Mouse (Mus musculus) intestine, embryonic 16.5 days (tissue): ENCODE results near the gene 4930507D05Rik. TPM values are rescaled to one million over a fixed set of nuclear protein-coding genes. Genes with fewer than 3 reads are reported as not detected.
"Not testable (repeated sequence)": the region's sequence is repeated elsewhere in the genome, so short reads cannot be mapped to it uniquely, and the experiment has no call there.

Experiments
- ATAC-seq: fragments of 200-750 bp; cut with Nextera tagmentation; 2 replicates; pipeline ENCODE4 v1.8.0; 2017; ENCODE audit warnings: moderate TSS enrichment, moderate library complexity
- H3K27ac ChIP-seq: fragments of 300-500 bp; sonication (generic); 2 replicates; pipeline ENCODE4 v1.5.1; 2014; ENCODE audit warnings: mild to moderate bottlenecking, low read length
- H3K27me3 ChIP-seq: fragments of 300-500 bp; sonication (generic); replicated peaks from 2 replicates; pipeline ENCODE4 v1.6.1; 2014; ENCODE audit warnings: low read length, control low read depth, mixed read lengths; ENCODE audit not compliant: control insufficient read depth, insufficient read depth
- H3K36me3 ChIP-seq: fragments of 300-500 bp; sonication (generic); 2 replicates; pipeline ENCODE4 v1.6.1; 2014; ENCODE audit warnings: low read length, control low read depth; ENCODE audit not compliant: control insufficient read depth, insufficient read depth
- H3K4me1 ChIP-seq: fragments of 300-500 bp; sonication (generic); 2 replicates; pipeline ENCODE4 v1.6.1; 2014; ENCODE audit warnings: low read length, control low read depth, mixed read lengths; ENCODE audit not compliant: control insufficient read depth, insufficient read depth
- H3K4me2 ChIP-seq: fragments of 300-500 bp; sonication (generic); 2 replicates; pipeline ENCODE4 v1.6.1; 2014; ENCODE audit warnings: low read depth, low read length, control low read depth
- H3K4me3 ChIP-seq: fragments of 300-500 bp; sonication (generic); 2 replicates; pipeline ENCODE4 v1.5.1; 2014; ENCODE audit warnings: mild to moderate bottlenecking, low read length
- H3K9ac ChIP-seq: fragments of 300-500 bp; sonication (generic); 2 replicates; pipeline ENCODE4 v1.6.1; 2014; ENCODE audit warnings: low read depth, low read length
- H3K9me3 ChIP-seq: fragments of 300-500 bp; sonication (generic); 2 replicates; pipeline ENCODE4 v1.6.1; 2016; ENCODE audit warnings: low read length, control low read depth; ENCODE audit not compliant: control insufficient read depth
- WGBS: fragments of 180-500 bp; shearing (Covaris S2); extraction: QIAGEN DNeasy Blood & Tissue Kit; methylation state at CpG from one replicate; pipeline ENCODE4 v1.1.7; 2014; 5-methylcytosine and 5-hydroxymethylcytosine counted together
- polyA plus RNA-seq: library from polyadenylated mRNA; unstranded; fragments of >200 nt; fragmentation: Nextera tagmentation; extraction: Ambion mirVana; gene quantifications from 2 replicates; pipeline ENCODE4 v1.2.1, GENCODE M21; 2015

4930507D05Rik gene
- polyA plus RNA-seq, 1 experiment from 2014 or later: 0.45 TPM

DNA sequence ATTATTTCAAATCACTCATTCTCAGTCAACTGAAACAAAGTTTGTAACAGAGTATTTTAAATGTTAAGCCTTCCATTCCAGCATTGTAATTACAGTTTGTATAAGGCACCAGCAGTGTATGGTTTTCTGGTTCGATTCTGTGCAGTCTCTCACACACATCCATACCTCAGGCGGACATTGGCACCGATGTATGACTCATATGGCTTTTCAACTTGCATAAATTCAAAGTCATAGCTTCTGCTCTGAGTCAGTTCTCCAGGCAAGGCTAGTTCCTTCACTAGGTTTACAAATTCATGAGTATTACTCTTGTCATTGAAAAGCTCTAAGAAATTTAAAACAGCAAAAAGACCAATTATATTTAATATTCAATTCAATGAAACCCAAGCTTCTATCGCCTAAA, 20.4 kb downstream of the 4930507D05Rik start:
- H3K4me2 ChIP-seq: no peak overlapping the region
- H3K27ac ChIP-seq: no peak overlapping the region
- no peak overlapping the region for H3K9ac ChIP-seq
- H3K36me3 ChIP-seq: no peaks in the 10 kb centered on the region
- no peak overlapping the region for H3K4me3 ChIP-seq
- ATAC-seq: no peak
- H3K9me3 ChIP-seq: no peaks in the 10 kb centered on the region
- H3K4me1 ChIP-seq: no peaks in the 10 kb centered on the region
- H3K27me3 ChIP-seq: no peaks in the 10 kb centered on the region
- WGBS: 90% methylated on average over 4 of the region's 4 CpGs

GRCm38 (mm10) chr10:62471105-62471504, 21.8 kb downstream of the 4930507D05Rik start:
- ATAC-seq: no peak
- Histone ChIP-seq H3K4me3 (no peak overlapping the region), H3K36me3 (no peaks in the 10 kb centered on the region), H3K9me3 (no peaks in the 10 kb centered on the region), H3K4me2 (no peak overlapping the region), H3K27ac (no peak overlapping the region), H3K4me1 (no peaks in the 10 kb centered on the region), H3K27me3 (no peaks in the 10 kb centered on the region), H3K9ac (no peak overlapping the region)
- WGBS: 70% methylated on average over 5 of the region's 5 CpGs

DNA sequence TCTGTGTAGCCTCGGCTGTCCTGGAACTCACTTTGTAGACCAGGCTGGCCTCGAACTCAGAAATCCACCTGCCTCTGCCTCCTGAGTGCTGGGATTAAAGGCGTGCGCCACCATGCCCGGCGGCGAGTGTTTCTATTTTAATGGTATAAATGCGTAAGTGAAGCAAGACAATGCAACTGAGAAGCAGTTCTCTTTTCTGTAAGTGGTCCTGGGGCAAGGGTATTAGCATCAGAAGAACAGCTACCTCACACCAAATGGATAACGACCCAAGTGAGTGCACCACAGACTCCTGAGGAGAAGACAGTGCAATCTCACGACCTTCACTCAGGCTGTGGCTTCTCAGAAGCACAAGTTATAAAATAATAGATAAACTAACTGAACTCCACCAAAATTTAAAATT, 25.7 kb downstream of the 4930507D05Rik start:
- Histone ChIP-seq H3K36me3 (no peaks in the 10 kb centered on the region), H3K27me3 (no peaks in the 10 kb centered on the region), H3K9me3 (no peaks in the 10 kb centered on the region), H3K4me2 (no peak overlapping the region), H3K4me1 (no peaks in the 10 kb centered on the region), H3K9ac (no peak overlapping the region), H3K27ac (no peak overlapping the region), H3K4me3 (no peak overlapping the region)
- 93% methylated on average over 10 of the region's 10 CpGs for WGBS
- no peak for ATAC-seq

DNA sequence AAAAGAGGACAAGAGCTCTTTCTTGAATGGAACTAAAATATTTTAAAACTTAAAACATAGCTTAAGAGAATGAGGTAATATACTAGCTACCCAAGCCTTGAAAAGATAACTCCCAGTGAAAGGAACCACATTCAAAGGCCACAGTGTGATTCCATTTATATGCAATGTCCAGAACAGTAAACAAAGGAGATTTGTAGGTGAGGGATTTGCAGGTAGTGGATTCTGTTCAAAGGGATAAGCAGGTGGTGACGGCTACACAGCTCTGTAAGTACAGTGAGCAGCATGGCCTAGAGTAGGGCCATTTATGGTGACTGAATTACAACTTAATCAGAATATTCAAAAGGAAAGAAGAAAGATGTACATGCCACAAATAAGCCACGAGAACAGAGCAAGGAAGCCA, 27.7 kb downstream of the 4930507D05Rik start:
- Histone ChIP-seq H3K4me2 (no peak overlapping the region), H3K36me3 (no peaks in the 10 kb centered on the region), H3K27ac (no peak overlapping the region), H3K4me1 (no peaks in the 10 kb centered on the region), H3K9ac (no peak overlapping the region), H3K4me3 (no peak overlapping the region), H3K27me3 (no peaks in the 10 kb centered on the region), H3K9me3 (no peaks in the 10 kb centered on the region)
- no peak for ATAC-seq
- 79% methylated on average over 2 of the region's 2 CpGs for WGBS

GRCm38 (mm10) chr10:62481108-62481852, 32.0 kb downstream of the 4930507D05Rik start:
- WGBS: 68% methylated on average over 7 of the region's 7 CpGs
- H3K27ac ChIP-seq: no peak overlapping the region
- H3K9ac ChIP-seq: no peak overlapping the region
- H3K27me3 ChIP-seq: no peaks in the 10 kb centered on the region
- ATAC-seq: no peak
- H3K9me3 ChIP-seq: no peaks in the 10 kb centered on the region
- no peak overlapping the region for H3K4me2 ChIP-seq
- peaks cover 3% of the 10 kb centered on the region; the same call in 1 of the 2 replicates for H3K4me1 ChIP-seq
- no peak overlapping the region for H3K4me3 ChIP-seq
- H3K36me3 ChIP-seq: no peaks in the 10 kb centered on the region

DNA sequence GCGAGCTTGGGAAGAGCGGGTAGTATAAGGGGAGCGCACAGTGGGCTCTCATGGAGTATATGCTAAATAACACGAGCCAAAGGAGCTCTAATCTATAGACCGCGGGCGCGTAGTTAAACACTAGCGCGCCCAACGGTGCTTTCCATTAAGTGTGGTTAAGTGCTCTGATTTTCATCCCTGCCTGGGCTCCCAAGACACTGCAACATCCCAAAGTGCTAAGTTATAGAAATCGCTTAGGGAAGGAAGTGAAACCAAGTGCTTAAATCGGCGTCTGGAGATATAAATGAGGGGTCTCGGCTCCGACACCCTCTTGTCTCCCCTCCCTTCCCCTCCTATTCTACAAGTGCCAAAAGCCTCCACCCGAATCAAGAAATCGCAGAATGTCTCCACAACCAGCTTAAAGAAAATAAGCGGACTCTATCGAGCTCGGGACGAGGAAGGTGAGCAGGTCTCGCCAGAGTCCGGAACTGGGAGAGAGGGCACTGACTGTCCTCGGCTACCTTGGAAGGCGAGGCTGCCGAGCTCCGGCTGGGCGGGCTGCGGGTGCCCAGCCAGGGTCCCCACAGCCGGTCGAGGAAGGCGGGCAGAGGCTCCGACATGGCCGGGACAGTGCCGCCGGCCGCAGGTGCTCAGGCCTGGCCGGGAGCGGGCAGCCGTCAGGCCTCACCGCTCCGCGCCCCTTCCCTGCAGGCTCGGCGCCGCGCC, 36.7 kb downstream of the 4930507D05Rik start:
- no peaks in the 10 kb centered on the region for H3K36me3 ChIP-seq
- H3K4me1 ChIP-seq: peaks cover 8% of the 10 kb centered on the region
- peak; percentile 73 for ATAC-seq
- peak overlapping the region; percentile 58 for H3K4me2 ChIP-seq
- peak overlapping the region; percentile 94 for H3K9ac ChIP-seq
- H3K27ac ChIP-seq: peak overlapping the region; percentile 81
- H3K4me3 ChIP-seq: peak overlapping the region; percentile 97
- H3K9me3 ChIP-seq: no peaks in the 10 kb centered on the region
- no peaks in the 10 kb centered on the region for H3K27me3 ChIP-seq
- under 1% methylated on average over 48 of the region's 48 CpGs for WGBS

DNA sequence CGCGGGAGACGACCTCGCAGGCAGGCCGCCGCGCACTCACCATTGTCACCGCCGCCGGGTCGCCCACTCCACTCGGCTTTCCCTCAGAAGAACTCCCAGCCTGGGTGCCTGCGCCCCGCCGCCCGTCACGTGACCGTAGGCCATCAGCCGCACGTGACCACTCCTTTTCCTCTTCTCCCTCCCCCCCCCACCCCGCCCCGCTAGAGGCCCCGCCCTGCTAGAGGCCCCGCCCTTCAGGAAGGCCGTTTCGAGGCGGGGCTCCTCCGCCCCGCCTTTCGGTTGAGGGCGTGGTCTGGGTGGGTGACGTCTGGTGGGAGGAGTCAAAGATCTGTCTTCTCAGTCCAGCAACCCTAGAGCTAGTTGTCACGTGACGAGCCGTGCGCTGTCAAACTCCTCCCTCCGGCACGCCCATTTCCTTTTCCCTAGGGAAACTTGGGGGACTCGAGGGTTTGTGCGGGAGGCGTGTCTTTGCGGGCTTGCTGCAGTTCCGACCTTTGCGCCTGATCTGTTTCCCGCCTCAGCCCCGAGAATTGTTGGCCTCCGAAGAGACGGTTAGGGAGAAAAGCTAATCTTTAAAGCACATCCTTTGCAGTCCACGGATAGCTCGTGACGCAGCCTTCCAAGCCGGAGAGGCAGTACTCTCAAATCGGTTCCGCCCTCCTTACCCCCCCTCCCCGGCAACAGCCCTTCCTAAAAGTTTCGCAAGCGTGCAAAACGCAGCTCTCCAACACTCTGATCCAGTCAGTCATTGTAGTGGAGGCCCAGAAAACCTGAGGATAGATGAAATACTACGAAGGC, 37.5 kb downstream of the 4930507D05Rik start, which contains the start of gene Vps26a:
TSS of gene Vps26a (minus strand) at position 188 of the 798 bp plus-strand sequence.
- no peaks in the 10 kb centered on the region for H3K27me3 ChIP-seq
- peak within 1 kb of the TSS; percentile 80 for H3K4me2 ChIP-seq
- H3K9ac ChIP-seq: peak within 1 kb of the TSS; percentile 94
- peak within 1 kb of the TSS; percentile 97 for H3K4me3 ChIP-seq
- WGBS: under 1% methylated on average over 58 of the region's 59 CpGs
- no peaks in the 10 kb centered on the region for H3K36me3 ChIP-seq
- peak; percentile 90 for ATAC-seq
- peak within 1 kb of the TSS; percentile 92 for H3K27ac ChIP-seq
- no peaks in the 10 kb centered on the region for H3K9me3 ChIP-seq
- peaks cover 8% of the 10 kb centered on the region for H3K4me1 ChIP-seq

GRCm38 (mm10) chr10:62488266-62488665, 39.0 kb downstream of the 4930507D05Rik start:
- Histone ChIP-seq H3K9me3 (no peaks in the 10 kb centered on the region), H3K36me3 (no peaks in the 10 kb centered on the region), H3K4me3 (no peak overlapping the region), H3K4me1 (peaks cover 8% of the 10 kb centered on the region), H3K4me2 (no peak overlapping the region), H3K9ac (no peak overlapping the region), H3K27me3 (no peaks in the 10 kb centered on the region), H3K27ac (no peak overlapping the region)
- no peak for ATAC-seq
- WGBS: 35% methylated on average over 1 of the region's 1 CpGs

GRCm38 (mm10) chr10:62491681-62492080, 42.4 kb downstream of the 4930507D05Rik start:
- H3K36me3 ChIP-seq, H3K9ac ChIP-seq, H3K9me3 ChIP-seq, H3K4me2 ChIP-seq, H3K27me3 ChIP-seq, ATAC-seq, H3K4me3 ChIP-seq, H3K27ac ChIP-seq, H3K4me1 ChIP-seq: not testable (repeated sequence)
- WGBS: 77% methylated on average over 3 of the region's 3 CpGs
